Mouse (Mus musculus) lung, embryonic 16.5 days (tissue): ENCODE measurements around the gene Fgf4. TPM values are rescaled to one million over a fixed set of nuclear protein-coding genes. Genes with fewer than 3 reads are reported as not detected.

Experiments used
- ATAC-seq: fragments of 200-750 bp; cut with Nextera tagmentation; 2 replicates; pipeline ENCODE4 v1.8.0; 2017; ENCODE audit warnings: low read depth, mild to moderate bottlenecking, moderate library complexity
- H3K27ac ChIP-seq: fragments of 300-500 bp; sonication (generic); 2 replicates; pipeline ENCODE4 v1.5.1; 2014; ENCODE audit warnings: mild to moderate bottlenecking, control low read depth, low read length
- H3K27me3 ChIP-seq: fragments of 300-500 bp; sonication (generic); 2 replicates; pipeline ENCODE4 v1.6.1; 2014; ENCODE audit warnings: low read depth, low read length, mixed read lengths; ENCODE audit not compliant: control insufficient read depth, insufficient read depth
- H3K36me3 ChIP-seq: fragments of 300-500 bp; sonication (generic); 2 replicates; pipeline ENCODE4 v1.6.1; 2014; ENCODE audit warnings: low read length; ENCODE audit not compliant: control insufficient read depth, insufficient read depth
- H3K4me1 ChIP-seq: fragments of 300-500 bp; sonication (generic); replicated peaks from 2 replicates; pipeline ENCODE4 v1.6.1; 2014; ENCODE audit warnings: low read length, mixed read lengths; ENCODE audit not compliant: control insufficient read depth, insufficient read depth
- H3K4me2 ChIP-seq: fragments of 300-500 bp; sonication (generic); 2 replicates; pipeline ENCODE4 v1.6.1; 2014; ENCODE audit warnings: low read depth, low read length, control low read depth
- H3K4me3 ChIP-seq: fragments of 300-500 bp; sonication (generic); 2 replicates; pipeline ENCODE4 v1.5.1; 2014; ENCODE audit warnings: mild to moderate bottlenecking, low read length, control low read depth
- H3K9ac ChIP-seq: fragments of 300-500 bp; sonication (generic); 2 replicates; pipeline ENCODE4 v1.6.1; 2014; ENCODE audit warnings: low read length, control low read depth
- H3K9me3 ChIP-seq: fragments of 300-500 bp; sonication (generic); 2 replicates; pipeline ENCODE4 v1.6.1; 2016; ENCODE audit warnings: low read length; ENCODE audit not compliant: control insufficient read depth
- WGBS: fragments of 180-500 bp; shearing (Covaris S2); extraction: QIAGEN DNeasy Blood & Tissue Kit; methylation state at CpG from one replicate; pipeline ENCODE4 v1.1.7; 2014; 5-methylcytosine and 5-hydroxymethylcytosine counted together
- polyA plus RNA-seq: library from polyadenylated mRNA; unstranded; fragments of >200 nt; fragmentation: Nextera tagmentation; extraction: Ambion mirVana; gene quantifications from 2 replicates; pipeline ENCODE4 v1.2.1, GENCODE M21; 2015

Fgf4 gene
- polyA plus RNA-seq, 1 experiment from 2014 or later: not detected

DNA sequence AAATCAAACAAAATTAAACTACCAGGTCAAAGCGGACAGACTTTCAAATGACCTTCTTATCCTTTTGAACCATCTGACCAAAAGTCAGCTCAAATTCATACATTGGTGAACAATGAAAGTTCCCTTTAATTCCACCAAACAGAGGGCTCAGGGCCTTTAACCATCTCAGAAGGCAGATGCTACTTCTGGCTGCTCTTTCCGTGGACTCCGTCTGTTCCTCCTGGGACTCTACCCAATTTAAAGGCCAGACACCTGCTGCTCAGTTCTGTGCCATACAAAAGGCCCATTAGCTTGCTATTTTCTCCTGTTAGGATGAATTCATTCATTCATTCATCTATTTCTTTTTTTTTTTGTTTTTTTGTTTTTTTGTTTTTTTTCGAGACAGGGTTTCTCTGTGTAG is 65.7 kb downstream of the Fgf4 start:
- Histone ChIP-seq H3K27ac (no peak overlapping the region), H3K27me3 (no peaks in the 10 kb centered on the region; the same call in 1 of the 2 replicates), H3K36me3 (no peaks in the 10 kb centered on the region), H3K9ac (no peak overlapping the region), H3K9me3 (no peaks in the 10 kb centered on the region), H3K4me3 (no peak overlapping the region), H3K4me1 (peaks cover 8% of the 10 kb centered on the region), H3K4me2 (no peak overlapping the region)
- WGBS: 79% methylated on average over 4 of the region's 4 CpGs
- ATAC-seq: no peak

DNA sequence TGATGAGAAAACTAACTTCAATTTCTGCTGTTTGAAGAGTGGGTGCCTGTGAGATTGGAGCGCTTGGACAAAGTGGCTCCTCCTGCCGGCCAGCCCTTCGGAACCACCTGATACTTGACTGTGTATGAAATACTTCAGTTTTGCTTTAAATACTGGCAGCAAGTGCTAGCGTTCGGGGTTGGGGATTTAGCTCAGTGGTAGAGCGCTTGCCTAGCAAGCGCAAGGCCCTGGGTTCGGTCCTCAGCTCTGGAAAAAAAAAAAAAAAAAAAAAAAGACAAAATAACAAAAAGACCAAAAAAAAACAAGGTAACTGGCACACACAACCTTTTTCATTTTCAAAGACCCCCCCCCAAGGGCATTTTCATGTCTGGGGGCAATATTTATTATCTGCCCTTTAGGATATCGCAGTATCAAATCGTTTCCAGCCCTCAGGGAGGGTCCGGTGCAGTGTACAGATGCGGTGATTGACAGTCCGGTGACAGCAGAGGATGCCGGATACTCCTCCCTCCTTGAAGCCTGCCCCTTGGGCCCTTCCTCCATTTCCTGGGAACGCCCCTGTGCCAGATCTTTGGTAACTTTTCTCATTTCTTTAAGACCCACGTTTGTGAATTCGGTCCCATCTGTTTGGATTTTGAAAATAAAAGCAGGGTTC is 67.3 kb downstream of the Fgf4 start:
- H3K27me3 ChIP-seq: no peaks in the 10 kb centered on the region
- peak overlapping the region; percentile 79 for H3K4me3 ChIP-seq
- peaks cover 8% of the 10 kb centered on the region for H3K4me1 ChIP-seq
- H3K27ac ChIP-seq: 0 out of 2 replicates have a peak overlapping the region, but pooled peaks have one; percentile 2
- H3K9ac ChIP-seq: peak overlapping the region; percentile 42
- peak; percentile 93 for ATAC-seq
- H3K4me2 ChIP-seq: peak overlapping the region; percentile 65
- WGBS: 4% methylated on average over 17 of the region's 17 CpGs
- 0 out of 2 replicates have a peak, but pooled peaks cover 2% of the 10 kb centered on the region for H3K36me3 ChIP-seq
- H3K9me3 ChIP-seq: no peaks in the 10 kb centered on the region

Other genes with a start within 250 kb of the Fgf4 start
- 111 and 114 TPM in 2 replicates for gene Ano1, start 95.4 kb upstream of the Fgf4 start, polyA plus RNA-seq
- gene Fgf3, start 9.3 kb upstream of the Fgf4 start, polyA plus RNA-seq: not detected in 2 replicates
- gene Fgf15, start 49.2 kb downstream of the Fgf4 start, polyA plus RNA-seq: not detected in 2 replicates
- gene LTO1, start 67.7 kb downstream of the Fgf4 start, polyA plus RNA-seq: 28.2 and 29.1 TPM in 2 replicates
- gene Ccnd1, start 92.6 kb downstream of the Fgf4 start, polyA plus RNA-seq: 92.5 and 122 TPM in 2 replicates